Mouse (Mus musculus) ES-E14 (cell line): Measurements from ENCODE around the gene Gm26897. TPM values are rescaled to one million over a fixed set of nuclear protein-coding genes. Genes with fewer than 3 reads are reported as not detected.
A peak's percentile ranks its signal among the peaks of the same experiment; 100 is the strongest.

Source experiments
- DNase-seq: peaks from one replicate; pipeline ENCODE4 v3.0.0-alpha.2; 2013; ENCODE audit warnings: low read depth, low spot score
- H3K27ac ChIP-seq: 2 replicates; pipeline ENCODE4 v1.5.1; 2012; ENCODE audit warnings: low read depth, mild to moderate bottlenecking, low read length, moderate library complexity, mixed read lengths; ENCODE audit not compliant: poor library complexity, insufficient read depth, severe bottlenecking
- H3K36me3 ChIP-seq: 2 replicates; pipeline ENCODE4 v1.6.1; 2012; ENCODE audit warnings: mild to moderate bottlenecking, low read length, moderate library complexity, mixed read lengths; ENCODE audit not compliant: control insufficient read depth, poor library complexity, insufficient read depth, severe bottlenecking
- H3K4me1 ChIP-seq, 2 experiments: fragments of 150-350 bp in 1 of 2; sonication (generic) in 1 of 2; 2 replicates each; pipeline ENCODE4 v1.6.1; 2012; ENCODE audit warnings: low read length in 2 of 2, mild to moderate bottlenecking in 1 of 2, mixed read lengths in 1 of 2; ENCODE audit not compliant: control insufficient read depth in 2 of 2, insufficient read depth in 2 of 2, poor library complexity in 1 of 2
- H3K4me3 ChIP-seq, 2 experiments: fragments of 150-350 bp in 1 of 2; sonication (generic) in 1 of 2; 2 replicates each; pipeline ENCODE4 v1.5.1; 2012; ENCODE audit warnings: low read length in 2 of 2, low read depth in 1 of 2, mild to moderate bottlenecking in 1 of 2, mixed read lengths in 1 of 2; ENCODE audit not compliant: insufficient read depth in 1 of 2, poor library complexity in 1 of 2, severe bottlenecking in 1 of 2
- H3K9ac ChIP-seq: 2 replicates; pipeline ENCODE4 v1.6.1; 2012; ENCODE audit warnings: low read depth, mild to moderate bottlenecking, low read length, mixed read lengths; ENCODE audit not compliant: poor library complexity, insufficient read depth, severe bottlenecking
- H3K9me3 ChIP-seq: fragments of 150-350 bp; sonication (generic); 2 replicates; pipeline ENCODE4 v1.6.1; 2012; ENCODE audit warnings: low read depth, mild to moderate bottlenecking, low read length; ENCODE audit not compliant: control insufficient read depth, insufficient read depth
- CHD2 ChIP-seq: IDR thresholded peaks from 2 replicates; pipeline ENCODE4 v1.6.1; 2014; ENCODE audit warnings: mild to moderate bottlenecking, low read depth, low read length, inconsistent platforms
- HCFC1 ChIP-seq: IDR thresholded peaks from 2 replicates; pipeline ENCODE4 v1.6.1; 2012; ENCODE audit warnings: low read length, inconsistent platforms, borderline replicate concordance; ENCODE audit not compliant: insufficient read depth
- MAFK ChIP-seq: IDR thresholded peaks from 2 replicates; pipeline ENCODE4 v1.6.1; 2014; ENCODE audit warnings: mild to moderate bottlenecking, low read depth, low read length, inconsistent platforms; ENCODE audit not compliant: insufficient read depth
- ZC3H11A ChIP-seq: IDR thresholded peaks from 2 replicates; pipeline ENCODE4 v1.6.1; 2012; ENCODE audit warnings: low read depth, mild to moderate bottlenecking, inconsistent platforms, low read length, borderline replicate concordance
- ZNF384 ChIP-seq: IDR thresholded peaks from 2 replicates; pipeline ENCODE4 v1.6.1; 2012; ENCODE audit warnings: low read depth, low read length, inconsistent platforms
- in situ Hi-C, 2 experiments: fragments of 600-800 bp; cut with MboI; formaldehyde crosslinking; loops; one replicate each; pipeline ENCODE4 v1.15.1; 2025; ENCODE audit warnings: low sequenced_read_pairs in 2 of 2, inconsistent platforms in 1 of 2; ENCODE audit not compliant: unreplicated experiment in 2 of 2
- total RNA-seq: library from RNA; depleted of rRNA; stranded (reverse); fragments of 300-350 nt; gene quantifications from 2 replicates; pipeline ENCODE4 v1.2.3, GENCODE M21; 2012

The Gm26897 gene
- total RNA-seq, 1 experiment = not detected

- Histone ChIP-seq H3K4me1 (peaks cover 2 to 13% of the 10 kb centered on the region in 2 experiments; a peak in 2 of 4 replicates), H3K36me3 (no peaks in the 10 kb centered on the region), H3K27ac (no peak overlapping the region), H3K9me3 (no peaks in the 10 kb centered on the region), H3K4me3 (no peak overlapping the region), H3K9ac (0 out of 2 replicates have a peak overlapping the region, but pooled peaks have one; percentile 21)
- in situ Hi-C loops = no loop called here
- DNase-seq = no peak
- TF ChIP-seq HCFC1 = no peak
- no peak for TF ChIP-seq CHD2
- TF ChIP-seq ZNF384 = no peak
- TF ChIP-seq MAFK = no peak
- TF ChIP-seq ZC3H11A = no peak
These were observed 8.7 kb downstream of the Gm26897 start for GRCm38 (mm10) chr5:111742290-111742898.

GRCm38 (mm10) chr5:111749599-111749998, 15.9 kb downstream of the Gm26897 start:
- in situ Hi-C loops = no loop called here
- Histone ChIP-seq H3K27ac (no peak overlapping the region), H3K4me3 (no peak overlapping the region), H3K9ac (no peak overlapping the region), H3K9me3 (no peaks in the 10 kb centered on the region), H3K4me1 (peaks cover 2 to 4% of the 10 kb centered on the region in 2 experiments; a peak in 2 of 4 replicates), H3K36me3 (no peaks in the 10 kb centered on the region)
- TF ChIP-seq HCFC1 = no peak
- no peak for TF ChIP-seq ZNF384
- TF ChIP-seq CHD2 = no peak
- no peak for DNase-seq

GRCm38 (mm10) chr5:111750092-111750491, 16.4 kb downstream of the Gm26897 start:
- Histone ChIP-seq H3K27ac (no peak overlapping the region), H3K36me3 (no peaks in the 10 kb centered on the region), H3K9ac (no peak overlapping the region), H3K9me3 (no peaks in the 10 kb centered on the region), H3K4me3 (no peak overlapping the region), H3K4me1 (peaks cover 2 to 6% of the 10 kb centered on the region in 2 experiments; a peak in 2 of 4 replicates)
- DNase-seq = no peak
- TF ChIP-seq CHD2 (no peak), ZC3H11A (no peak), MAFK (no peak), ZNF384 (no peak)
- in situ Hi-C loops = no loop called here

GRCm38 (mm10) chr5:111754484-111755139, 20.9 kb downstream of the Gm26897 start:
- DNase-seq = no peak
- Histone ChIP-seq H3K4me3 (peak overlapping the region in 1 of 2 experiments; percentile 6; a peak in 1 of 4 replicates), H3K36me3 (no peaks in the 10 kb centered on the region), H3K9me3 (no peaks in the 10 kb centered on the region), H3K9ac (no peak overlapping the region), H3K4me1 (peaks cover 2 to 11% of the 10 kb centered on the region in 2 experiments; a peak in 2 of 4 replicates), H3K27ac (no peak overlapping the region)
- in situ Hi-C loops = no loop called here
- no peak for TF ChIP-seq CHD2
- TF ChIP-seq MAFK = no peak
- no peak for TF ChIP-seq ZC3H11A
- TF ChIP-seq ZNF384 = no peak
- no peak for TF ChIP-seq HCFC1
